Mouse (Mus musculus) liver, adult (tissue): ENCODE data around the gene Col6a4.

Source experiments
- GATA4 ChIP-seq: IDR thresholded peaks from 2 replicates; pipeline ENCODE4 v1.6.1; 2014; ENCODE audit warnings: mild to moderate bottlenecking, low read length; ENCODE audit not compliant: insufficient replicate concordance

The Col6a4 gene

GRCm38 (mm10) chr9:105947577-105947976 is 149.0 kb downstream of the Col6a4 start:
- TF ChIP-seq GATA4 = no peak
